Mouse (Mus musculus) heart, embryonic 11.5 days (tissue): ENCODE data around the gene Rps6kc1. TPM values are rescaled to one million over a fixed set of nuclear protein-coding genes. Genes with fewer than 3 reads are reported as not detected.

Experiments
- ATAC-seq: fragments of 200-750 bp; cut with Nextera tagmentation; replicated peaks from 2 replicates; pipeline ENCODE4 v1.8.0; 2017; ENCODE audit warnings: moderate library complexity; ENCODE audit not compliant: insufficient number of reproducible peaks, low FRiP score, low TSS enrichment
- H3K27ac ChIP-seq: fragments of 300-500 bp; sonication (generic); 2 replicates; pipeline ENCODE4 v1.5.1; 2014; ENCODE audit warnings: mild to moderate bottlenecking, low read depth, low read length
- H3K27me3 ChIP-seq: fragments of 300-500 bp; sonication (generic); 2 replicates; pipeline ENCODE4 v1.6.1; 2014; ENCODE audit warnings: mild to moderate bottlenecking, low read length, mixed read lengths; ENCODE audit not compliant: control insufficient read depth, insufficient read depth
- H3K36me3 ChIP-seq: fragments of 300-500 bp; sonication (generic); 2 replicates; pipeline ENCODE4 v1.6.1; 2014; ENCODE audit warnings: mild to moderate bottlenecking, low read length, moderate library complexity, mixed read lengths; ENCODE audit not compliant: control insufficient read depth, insufficient read depth
- H3K4me1 ChIP-seq: fragments of 300-500 bp; sonication (generic); 2 replicates; pipeline ENCODE4 v1.6.1; 2014; ENCODE audit warnings: low read length; ENCODE audit not compliant: control insufficient read depth, insufficient read depth
- H3K4me2 ChIP-seq: fragments of 300-500 bp; sonication (generic); 2 replicates; pipeline ENCODE4 v1.6.1; 2014; ENCODE audit warnings: mild to moderate bottlenecking, moderate library complexity
- H3K4me3 ChIP-seq: fragments of 300-500 bp; sonication (generic); 2 replicates; pipeline ENCODE4 v1.5.1; 2014; ENCODE audit warnings: low read depth, low read length
- H3K9ac ChIP-seq: fragments of 300-500 bp; sonication (generic); 2 replicates; pipeline ENCODE4 v1.6.1; 2014; ENCODE audit warnings: mild to moderate bottlenecking, low read depth, low read length, moderate library complexity
- H3K9me3 ChIP-seq: fragments of 300-500 bp; sonication (generic); replicated peaks from 2 replicates; pipeline ENCODE4 v1.6.1; 2016; ENCODE audit warnings: low read length; ENCODE audit not compliant: control insufficient read depth
- WGBS: fragments of 180-500 bp; shearing (Covaris S2); extraction: QIAGEN DNeasy Blood & Tissue Kit; methylation state at CpG from one replicate; pipeline ENCODE4 v1.1.7; 2014; ENCODE audit not compliant: insufficient replicate concordance; 5-methylcytosine and 5-hydroxymethylcytosine counted together
- polyA plus RNA-seq: library from polyadenylated mRNA; unstranded; fragments of >200 nt; fragmentation: Nextera tagmentation; extraction: Ambion mirVana; gene quantifications from 2 replicates; pipeline ENCODE4 v1.2.1, GENCODE M21; 2014

Gene Rps6kc1
- polyA plus RNA-seq, 1 experiment from 2014 or later, result 8.9 TPM

GRCm38 (mm10) chr1:190777660-190778059 is 133.9 kb downstream of the Rps6kc1 start:
- Histone ChIP-seq H3K9ac (no peak overlapping the region), H3K4me1 (peaks cover 3% of the 10 kb centered on the region; the same call in 1 of the 2 replicates), H3K4me2 (no peak overlapping the region), H3K9me3 (no peaks in the 10 kb centered on the region), H3K27ac (no peak overlapping the region; the same call in 1 of the 2 replicates), H3K36me3 (no peaks in the 10 kb centered on the region), H3K27me3 (no peaks in the 10 kb centered on the region), H3K4me3 (no peak overlapping the region)
- no peak for ATAC-seq
- 57% methylated on average over 6 of the region's 6 CpGs for WGBS

- Histone ChIP-seq H3K9me3 (no peaks in the 10 kb centered on the region), H3K4me1 (peaks cover 3% of the 10 kb centered on the region; the same call in 1 of the 2 replicates), H3K9ac (no peak overlapping the region), H3K27ac (no peak overlapping the region), H3K4me2 (no peak overlapping the region), H3K27me3 (no peaks in the 10 kb centered on the region), H3K36me3 (no peaks in the 10 kb centered on the region), H3K4me3 (no peak overlapping the region)
- no peak for ATAC-seq
- 67% methylated on average over 9 of the region's 9 CpGs for WGBS
Measured at GRCm38 (mm10) chr1:190776260-190776659, 135.3 kb downstream of the Rps6kc1 start.

- Histone ChIP-seq H3K4me3 (no peak overlapping the region), H3K4me2 (no peak overlapping the region), H3K36me3 (no peaks in the 10 kb centered on the region), H3K27me3 (no peaks in the 10 kb centered on the region), H3K9me3 (no peaks in the 10 kb centered on the region), H3K9ac (no peak overlapping the region), H3K27ac (no peak overlapping the region), H3K4me1 (no peaks in the 10 kb centered on the region; the same call in 1 of the 2 replicates)
- ATAC-seq, result no peak
- WGBS, result 79% methylated on average over 13 of the region's 13 CpGs
Measured at GRCm38 (mm10) chr1:190772088-190772885, 139.3 kb downstream of the Rps6kc1 start.

- Histone ChIP-seq H3K4me3 (no peak overlapping the region), H3K9ac (no peak overlapping the region), H3K4me2 (no peak overlapping the region), H3K27ac (no peak overlapping the region), H3K36me3 (no peaks in the 10 kb centered on the region), H3K27me3 (no peaks in the 10 kb centered on the region), H3K9me3 (no peaks in the 10 kb centered on the region; the same call in 1 of the 2 replicates), H3K4me1 (no peaks in the 10 kb centered on the region; the same call in 1 of the 2 replicates)
- 80% methylated on average over 7 of the region's 7 CpGs for WGBS
- no peak for ATAC-seq
Measured at GRCm38 (mm10) chr1:190769748-190770147, 141.8 kb downstream of the Rps6kc1 start.

DNA sequence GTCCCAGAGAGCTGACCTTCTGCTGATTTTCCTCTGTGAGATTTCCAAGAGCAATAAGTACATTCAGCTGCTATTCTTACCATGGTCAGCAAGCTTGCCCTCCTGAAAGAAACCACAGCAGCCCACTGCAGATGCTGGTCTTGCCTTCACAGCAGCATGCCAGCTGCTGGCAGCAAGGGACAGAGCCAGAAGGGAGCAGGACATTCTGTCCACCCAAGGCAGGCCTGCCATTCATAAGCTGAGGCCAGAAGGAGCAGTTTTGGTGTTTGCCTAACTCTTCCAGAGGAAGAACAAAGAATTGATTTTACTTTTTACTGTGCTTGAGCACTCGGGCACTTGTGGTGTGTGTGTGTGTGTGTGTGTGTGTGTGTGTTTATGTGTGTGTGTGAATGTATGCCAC is 143.3 kb downstream of the Rps6kc1 start:
- Histone ChIP-seq H3K27me3 (no peaks in the 10 kb centered on the region; the same call in 1 of the 2 replicates), H3K36me3 (no peaks in the 10 kb centered on the region), H3K4me2 (no peak overlapping the region), H3K27ac (no peak overlapping the region), H3K4me3 (no peak overlapping the region), H3K4me1 (no peaks in the 10 kb centered on the region), H3K9ac (no peak overlapping the region), H3K9me3 (no peaks in the 10 kb centered on the region; the same call in 1 of the 2 replicates)
- 88% methylated on average over 1 of the region's 1 CpGs for WGBS
- ATAC-seq, result no peak

GRCm38 (mm10) chr1:190767621-190768020 is 143.9 kb downstream of the Rps6kc1 start:
- WGBS, result 61% methylated on average over 8 of the region's 8 CpGs
- H3K4me3 ChIP-seq, result no peak overlapping the region

DNA sequence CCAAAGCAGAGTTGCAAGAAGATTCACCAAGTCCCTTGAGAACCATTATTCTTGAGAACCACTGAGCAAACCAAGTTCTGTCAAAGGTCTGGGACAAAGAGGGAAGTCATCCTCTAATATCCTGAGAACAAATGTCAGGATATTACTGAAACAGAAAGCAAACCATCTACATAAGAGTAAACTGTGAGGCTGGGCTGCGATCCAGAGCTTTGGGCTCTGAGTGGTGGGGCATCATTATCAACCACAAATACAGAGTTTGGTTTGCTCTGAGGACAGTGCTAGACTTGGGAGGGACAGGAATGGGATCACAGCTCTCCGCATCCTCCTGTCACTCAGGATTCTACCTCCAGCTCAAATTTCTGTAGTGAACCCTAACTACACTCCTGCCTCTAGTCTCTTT is 144.8 kb downstream of the Rps6kc1 start:
- Histone ChIP-seq H3K4me2 (no peak overlapping the region), H3K4me1 (0 out of 2 replicates have a peak, but pooled peaks cover 4% of the 10 kb centered on the region), H3K27me3 (peaks cover 2% of the 10 kb centered on the region; the same call in 1 of the 2 replicates), H3K9ac (no peak overlapping the region), H3K27ac (no peak overlapping the region), H3K4me3 (no peak overlapping the region), H3K36me3 (no peaks in the 10 kb centered on the region), H3K9me3 (no peaks in the 10 kb centered on the region; the same call in 1 of the 2 replicates)
- WGBS, result 87% methylated on average over 2 of the region's 2 CpGs
- ATAC-seq, result no peak

More at GRCm38 (mm10) chr1:190767621-190768020, 143.9 kb downstream of the Rps6kc1 start:
- no peaks in the 10 kb centered on the region for H3K36me3 ChIP-seq
- no peak overlapping the region for H3K9ac ChIP-seq
- H3K27me3 ChIP-seq, result peaks cover 2% of the 10 kb centered on the region; the same call in 1 of the 2 replicates
- no peaks in the 10 kb centered on the region for H3K4me1 ChIP-seq
- no peak overlapping the region for H3K27ac ChIP-seq
- H3K4me2 ChIP-seq, result no peak overlapping the region
- H3K9me3 ChIP-seq, result no peaks in the 10 kb centered on the region; the same call in 1 of the 2 replicates
- no peak for ATAC-seq

DNA sequence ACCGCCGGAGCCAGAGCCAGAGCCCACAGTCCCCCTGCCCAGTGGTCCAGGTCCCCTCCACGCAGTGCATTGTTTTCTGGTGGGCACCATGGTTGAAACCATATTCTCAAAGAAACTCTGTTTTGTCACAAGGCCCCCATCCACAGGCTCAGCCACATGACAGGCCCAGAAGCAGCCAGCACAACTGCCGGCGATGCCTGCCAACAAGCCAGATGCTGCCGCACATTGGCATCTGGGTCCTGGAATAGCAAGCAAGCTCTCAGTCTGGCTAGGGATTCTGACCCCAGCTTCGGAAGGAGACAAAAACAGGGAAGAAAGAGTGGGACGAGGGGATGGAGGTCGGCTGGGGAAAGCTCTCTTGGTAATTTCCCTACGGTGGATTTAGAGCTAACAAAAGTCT is 147.8 kb downstream of the Rps6kc1 start:
- no peak overlapping the region for H3K4me3 ChIP-seq
- ATAC-seq, result no peak
- H3K36me3 ChIP-seq, result no peaks in the 10 kb centered on the region
- H3K27ac ChIP-seq, result no peak overlapping the region
- no peaks in the 10 kb centered on the region; the same call in 1 of the 2 replicates for H3K9me3 ChIP-seq
- 0 out of 2 replicates have a peak, but pooled peaks cover 4% of the 10 kb centered on the region for H3K4me1 ChIP-seq
- no peak overlapping the region for H3K4me2 ChIP-seq
- 77% methylated on average over 10 of the region's 10 CpGs for WGBS
- peaks cover 2% of the 10 kb centered on the region; the same call in 1 of the 2 replicates for H3K27me3 ChIP-seq
- no peak overlapping the region for H3K9ac ChIP-seq
